Mouse (Mus musculus) erythroid progenitor cell, adult 5-6 weeks (primary cell): ENCODE data around the gene Cul7. TPM values are rescaled to one million over a fixed set of nuclear protein-coding genes. Genes with fewer than 3 reads are reported as not detected.
A peak's percentile ranks its signal among the peaks of the same experiment; 100 is the strongest.

ENCODE experiments used
- ATAC-seq: replicated peaks from 2 replicates; pipeline ENCODE4 v1.8.0; 2016; ENCODE audit warnings: moderate number of reproducible peaks, mild to moderate bottlenecking, moderate TSS enrichment, inconsistent platforms; ENCODE audit not compliant: poor library complexity, low FRiP score, severe bottlenecking
- total RNA-seq, 2 experiments: library from RNA; stranded (forward) in 1 of 2; stranded (reverse) in 1 of 2; fragments of 150-400 nt in 1 of 2; fragments of 186-747, 209-891 nt in 1 of 2; gene quantifications; 2 replicates each; pipeline versions ENCODE4 v1.2.3 to v1.2.4; 2015 to 2017; ENCODE audit warnings: low replicate concordance in 2 of 2

The Cul7 gene
- 1.7 TPM in 1 of 2 replicates, not detected in the other for total RNA-seq (2015; ENCODE audit: low replicate concordance)
- total RNA-seq (2017; ENCODE audit: low replicate concordance), result 0.30 and 0.39 TPM in 2 replicates

- ATAC-seq, result peak; percentile 63
These were observed at the start of gene Cul7 for GRCm38 (mm10) chr17:46650232-46651031. Cul7 (plus strand) TSS chr17:46650337.

DNA sequence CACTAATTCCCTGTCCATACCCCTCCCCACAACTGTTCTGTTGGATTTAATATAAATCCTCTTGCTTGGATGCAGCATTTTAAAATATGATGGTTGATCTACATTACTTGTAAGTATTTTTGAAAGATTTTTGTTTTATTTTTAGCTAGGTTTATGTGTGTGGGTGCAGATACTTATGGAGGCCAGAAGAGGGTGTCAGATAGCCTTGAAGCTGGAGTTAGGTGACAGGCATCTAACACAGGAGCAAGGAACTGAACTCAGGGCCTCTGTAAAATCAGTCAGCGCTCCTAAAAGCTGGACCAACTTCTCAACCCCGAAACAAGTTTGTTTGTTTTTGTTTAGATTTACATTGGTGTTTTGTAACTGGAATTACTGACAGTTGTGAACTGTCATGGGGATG lies 49.6 kb upstream of the Cul7 start:
- ATAC-seq, result no peak

DNA sequence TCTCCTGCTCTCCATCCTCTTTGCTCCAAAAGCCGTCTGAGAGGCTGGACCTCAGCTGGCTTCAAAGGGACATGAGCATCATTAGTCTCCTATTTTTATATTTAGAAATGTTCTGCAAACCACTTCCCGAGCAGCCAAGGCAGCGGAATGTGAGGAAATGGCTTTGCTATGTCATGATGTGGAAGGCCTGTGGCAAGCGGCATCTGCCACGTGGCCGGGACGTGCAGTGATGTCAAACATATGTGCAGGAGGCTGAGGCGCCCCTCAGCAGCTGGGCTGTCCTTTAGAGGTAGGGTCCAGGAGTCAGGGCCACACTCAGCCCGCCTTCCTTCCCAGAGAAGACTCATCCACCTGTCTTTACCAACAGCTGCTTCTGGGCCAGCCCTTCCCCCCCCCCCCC lies 47.9 kb upstream of the Cul7 start:
- ATAC-seq, result no peak

DNA sequence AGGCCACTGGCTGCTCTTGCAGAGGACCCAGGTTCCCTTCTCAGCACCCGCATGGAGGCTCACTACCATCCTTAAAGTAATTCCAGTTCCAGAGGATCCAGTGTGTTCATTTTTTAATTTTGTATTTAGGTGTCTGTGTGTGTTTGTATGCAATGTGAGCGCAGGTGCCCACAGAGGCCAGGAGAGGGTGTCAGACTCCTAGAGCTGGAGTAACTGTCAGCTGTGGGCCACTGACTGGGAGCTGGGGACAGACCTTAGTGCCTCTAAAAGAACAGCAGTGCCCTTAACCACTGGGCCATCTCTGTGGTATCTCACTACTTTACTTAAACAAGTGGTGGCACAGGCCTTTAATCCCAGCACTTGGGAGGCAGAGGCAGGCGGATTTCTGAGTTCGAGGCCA lies 46.9 kb upstream of the Cul7 start:
- no peak for ATAC-seq

GRCm38 (mm10) chr17:46605126-46605525 lies 45.0 kb upstream of the Cul7 start:
- ATAC-seq, result no peak

DNA sequence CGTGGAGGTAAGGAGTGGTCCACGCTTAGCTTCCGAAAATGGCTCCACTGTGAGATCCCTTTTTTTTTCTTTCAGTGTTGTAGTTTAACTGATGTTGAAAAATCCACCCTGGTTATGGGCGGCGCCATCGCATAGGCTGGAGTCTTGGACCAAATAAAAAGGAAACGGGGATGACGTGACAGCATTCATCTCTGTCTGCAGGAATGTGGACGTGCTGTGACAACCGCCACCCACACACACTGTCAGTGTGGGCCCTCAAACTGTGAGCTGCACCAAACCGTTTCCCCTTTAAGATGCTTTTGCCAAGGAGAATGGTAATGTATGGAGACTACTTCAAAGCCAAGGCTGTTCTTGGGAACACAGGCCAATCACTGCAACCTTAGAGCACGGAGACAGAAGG lies 44.1 kb upstream of the Cul7 start:
- ATAC-seq, result no peak

DNA sequence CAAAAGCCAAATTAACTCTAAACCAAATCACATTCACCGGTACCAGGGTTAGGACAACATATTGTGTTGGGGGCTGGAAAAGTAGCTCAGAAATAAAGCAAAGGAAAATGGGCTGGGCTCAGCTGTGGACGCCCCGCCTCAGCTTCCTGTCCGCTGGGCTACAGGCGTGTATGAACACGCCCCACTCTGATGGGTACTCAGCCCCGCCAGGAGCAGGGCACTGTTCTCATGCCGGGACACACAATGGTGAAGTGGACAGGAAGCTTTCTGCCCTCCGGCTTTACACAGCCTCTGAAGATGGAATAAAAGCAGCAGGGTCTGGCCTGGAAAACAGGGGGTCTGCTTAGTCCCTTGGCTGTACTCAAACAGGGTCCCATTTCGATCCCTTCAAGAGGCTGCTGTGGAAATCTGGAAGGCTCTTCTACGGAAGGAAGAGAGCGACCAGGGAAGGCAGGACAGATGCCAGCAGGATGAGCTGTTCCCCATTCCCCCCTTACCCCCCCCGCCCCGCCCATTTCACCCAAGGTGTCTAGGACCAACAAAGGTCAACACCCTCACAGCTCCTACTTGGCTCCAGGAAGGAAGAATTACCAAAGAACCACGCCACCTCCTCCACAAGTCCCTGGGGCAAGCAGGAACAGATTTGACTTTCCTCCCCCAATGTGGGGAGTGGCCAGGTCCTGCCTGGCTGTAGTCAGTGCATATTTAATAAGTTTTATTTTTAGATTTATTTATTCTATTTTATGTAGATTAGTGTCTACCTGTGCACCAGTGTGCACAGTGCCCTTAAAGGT lies 40.2 kb upstream of the Cul7 start:
- ATAC-seq, result no peak

GRCm38 (mm10) chr17:46611316-46611715 lies 38.8 kb upstream of the Cul7 start:
- ATAC-seq, result no peak

GRCm38 (mm10) chr17:46612189-46612588 lies 37.9 kb upstream of the Cul7 start:
- ATAC-seq, result no peak

GRCm38 (mm10) chr17:46612820-46613219 lies 37.3 kb upstream of the Cul7 start:
- ATAC-seq, result no peak

GRCm38 (mm10) chr17:46613229-46613628 lies 36.9 kb upstream of the Cul7 start:
- no peak for ATAC-seq

- ATAC-seq, result no peak
These were observed 32.3 kb upstream of the Cul7 start for GRCm38 (mm10) chr17:46617799-46618198.

GRCm38 (mm10) chr17:46618394-46618768 lies 31.8 kb upstream of the Cul7 start:
- no peak for ATAC-seq

- no peak for ATAC-seq
These were observed 31.1 kb upstream of the Cul7 start for GRCm38 (mm10) chr17:46618769-46619682.

DNA sequence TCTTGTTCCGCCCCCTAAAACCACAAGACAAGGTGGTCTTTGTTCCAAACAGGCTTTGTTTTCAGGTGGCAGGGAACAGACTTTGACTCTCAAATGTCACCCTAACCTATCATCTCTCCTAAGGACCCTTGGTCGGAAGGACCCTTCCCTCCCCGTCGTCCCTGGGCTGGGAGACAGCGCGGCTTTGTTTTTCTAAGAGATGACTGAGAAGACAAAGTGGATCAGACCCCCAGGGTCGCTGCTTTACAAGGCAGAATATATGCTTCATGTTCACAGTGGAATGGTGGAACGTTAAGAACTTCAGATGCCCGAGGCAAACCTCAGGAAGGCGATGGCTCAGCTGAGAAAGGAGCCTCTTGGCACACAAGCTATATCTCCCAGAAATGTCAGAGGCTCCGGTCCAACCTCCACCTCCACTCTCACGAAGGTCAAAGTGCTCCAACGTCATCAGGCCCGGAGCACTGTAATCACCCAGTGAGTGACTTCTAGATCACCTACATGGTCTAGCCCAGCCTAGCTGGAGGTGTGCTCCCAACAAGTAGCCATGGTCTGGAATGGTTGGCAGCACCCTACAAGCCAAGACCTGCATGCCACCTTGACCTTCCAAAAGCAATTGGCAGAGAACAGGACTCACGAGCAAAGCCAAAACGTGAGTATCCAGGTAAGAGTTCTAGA lies 30.3 kb upstream of the Cul7 start:
- ATAC-seq, result no peak

GRCm38 (mm10) chr17:46621324-46621723 lies 28.8 kb upstream of the Cul7 start:
- no peak for ATAC-seq

GRCm38 (mm10) chr17:46622269-46622668 lies 27.9 kb upstream of the Cul7 start:
- no peak for ATAC-seq

DNA sequence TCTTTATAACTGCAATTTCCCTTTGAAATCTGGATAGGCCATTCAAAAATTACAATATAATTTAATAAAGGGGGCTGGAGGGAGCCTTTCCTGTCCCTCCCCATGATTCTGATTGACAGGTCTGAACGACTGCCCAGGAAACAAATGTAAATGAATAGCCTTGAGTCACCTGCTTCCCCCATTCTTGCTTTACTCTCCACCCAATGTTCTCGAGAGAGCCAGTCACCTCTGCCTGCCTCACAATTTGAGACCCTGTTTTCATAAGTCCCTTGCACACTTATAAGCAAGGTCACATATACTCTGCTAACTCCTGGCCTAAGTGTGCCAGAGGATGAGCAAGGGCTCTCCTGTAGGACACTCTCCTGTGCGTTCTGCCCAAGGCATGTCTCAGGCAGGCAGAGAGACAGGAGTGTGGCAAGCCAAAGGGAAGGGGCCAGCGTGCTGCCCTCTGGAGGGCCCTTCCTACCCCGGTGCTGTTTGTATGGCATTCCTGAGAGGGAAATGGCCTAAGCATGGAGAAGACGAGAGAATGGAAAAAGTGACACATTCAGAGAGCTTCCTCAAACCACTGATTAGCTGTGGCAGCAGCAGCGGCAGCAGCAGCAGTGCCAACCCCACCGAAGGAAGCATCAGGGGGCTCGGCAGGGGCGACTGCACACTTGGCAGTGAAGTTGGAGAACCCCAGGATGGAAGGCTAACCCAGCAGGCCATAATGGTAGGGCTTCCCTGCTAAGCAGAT lies 26.1 kb upstream of the Cul7 start:
- ATAC-seq, result no peak

GRCm38 (mm10) chr17:46624598-46624997 lies 25.5 kb upstream of the Cul7 start:
- no peak for ATAC-seq
